Mouse (Mus musculus) erythroblast, embryonic 14.5 days (primary cell): ENCODE data around the gene Ubtf.

Experiments
- GATA1 ChIP-seq: IDR thresholded peaks from 2 replicates; pipeline ENCODE4 v1.6.1; 2012; ENCODE audit warnings: low read length, inconsistent platforms, mixed read lengths
- TAL1 ChIP-seq: IDR thresholded peaks from 3 replicates; pipeline ENCODE4 v1.6.1; 2012; ENCODE audit warnings: low read length, inconsistent platforms, mixed read lengths

DNA sequence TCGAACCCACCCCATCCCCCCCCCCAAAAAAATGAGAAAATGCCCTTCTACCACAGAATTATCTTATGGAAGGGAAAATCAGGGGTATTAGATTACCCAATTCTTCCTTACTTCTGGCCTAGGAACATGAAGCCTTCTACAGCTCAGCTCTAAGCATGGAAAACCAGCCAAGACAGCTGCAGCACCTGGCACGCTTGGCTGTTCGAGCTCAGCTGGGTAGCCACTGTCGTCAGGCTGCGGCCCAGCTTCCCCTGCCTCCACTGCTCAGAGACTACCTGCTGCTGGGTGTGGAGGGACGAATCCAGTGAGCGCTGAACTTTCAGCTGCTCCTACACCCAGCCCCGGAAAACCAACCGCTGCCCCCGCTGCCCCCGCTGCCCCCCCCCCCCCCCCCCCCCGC, 41.8 kb downstream of the Ubtf start:
- TF ChIP-seq GATA1 (no peak), TAL1 (no peak)
